Mouse (Mus musculus) WW6 (cell line): Measurements from ENCODE around the gene Ss18l1.
A peak's percentile ranks its signal among the peaks of the same experiment; 100 is the strongest.

Experiments used
- DNase-seq: peaks from one replicate; pipeline ENCODE4 v3.0.0-alpha.2; 2013; ENCODE audit warnings: low read depth, low spot score

Ss18l1 gene

GRCm38 (mm10) chr2:180042256-180042857, at the start of gene Ss18l1, which contains the start of gene Psma7:
Ss18l1 (plus strand) TSS chr2:180042509.
Psma7 (minus strand) TSS chr2:180042433.
- peak; percentile 75 for DNase-seq

- DNase-seq, result no peak
Observed at GRCm38 (mm10) chr2:179993071-179993470, 49.2 kb upstream of the Ss18l1 start.

- no peak for DNase-seq
Observed at GRCm38 (mm10) chr2:179998431-179998830, 43.9 kb upstream of the Ss18l1 start.

- DNase-seq, result no peak
Observed at GRCm38 (mm10) chr2:180001635-180002034, 40.7 kb upstream of the Ss18l1 start.

- no peak for DNase-seq
Observed at GRCm38 (mm10) chr2:180005656-180006351, 36.5 kb upstream of the Ss18l1 start.

- no peak for DNase-seq
Observed at GRCm38 (mm10) chr2:180006352-180007017, 35.8 kb upstream of the Ss18l1 start.

GRCm38 (mm10) chr2:180010686-180011085, 31.6 kb upstream of the Ss18l1 start:
- no peak for DNase-seq

GRCm38 (mm10) chr2:180011370-180011769, 30.9 kb upstream of the Ss18l1 start:
- no peak for DNase-seq

- DNase-seq, result no peak
Observed at GRCm38 (mm10) chr2:180013686-180014085, 28.6 kb upstream of the Ss18l1 start.

- DNase-seq, result no peak
Observed at GRCm38 (mm10) chr2:180017632-180018031, 24.7 kb upstream of the Ss18l1 start.

GRCm38 (mm10) chr2:180018573-180018972, 23.7 kb upstream of the Ss18l1 start:
- no peak for DNase-seq

- no peak for DNase-seq
Observed at GRCm38 (mm10) chr2:180020091-180020661, 22.1 kb upstream of the Ss18l1 start.

- DNase-seq, result no peak
Observed at GRCm38 (mm10) chr2:180020919-180021318, 21.4 kb upstream of the Ss18l1 start.

- DNase-seq, result no peak
Observed at GRCm38 (mm10) chr2:180022751-180023150, 19.6 kb upstream of the Ss18l1 start.

GRCm38 (mm10) chr2:180024401-180025098, 17.8 kb upstream of the Ss18l1 start, which contains the start of gene Lsm14b:
Lsm14b (plus strand) TSS chr2:180024987.
- DNase-seq, result peak; percentile 95

- DNase-seq, result no peak
Observed at GRCm38 (mm10) chr2:180025135-180025860, 17.0 kb upstream of the Ss18l1 start.

- no peak for DNase-seq
Observed at GRCm38 (mm10) chr2:180025861-180026200, 16.5 kb upstream of the Ss18l1 start.

GRCm38 (mm10) chr2:180027768-180028167, 14.5 kb upstream of the Ss18l1 start:
- DNase-seq, result no peak

GRCm38 (mm10) chr2:180031270-180031669, 11.0 kb upstream of the Ss18l1 start:
- DNase-seq, result no peak

- no peak for DNase-seq
Observed at GRCm38 (mm10) chr2:180032925-180033324, 9.4 kb upstream of the Ss18l1 start.

GRCm38 (mm10) chr2:180033956-180034355, 8.4 kb upstream of the Ss18l1 start:
- no peak for DNase-seq
